Mouse (Mus musculus) ES-Bruce4 (cell line): Measurements from ENCODE around the gene Mturn. TPM values are rescaled to one million over a fixed set of nuclear protein-coding genes. Genes with fewer than 3 reads are reported as not detected.

ENCODE experiments used
- H3K27ac ChIP-seq: 2 replicates; pipeline ENCODE4 v1.5.1; 2012; ENCODE audit warnings: low read length, inconsistent platforms; ENCODE audit not compliant: insufficient read depth
- H3K27me3 ChIP-seq: 2 replicates; pipeline ENCODE4 v1.6.1; 2012; ENCODE audit warnings: mild to moderate bottlenecking, low read length, inconsistent platforms; ENCODE audit not compliant: control insufficient read depth, poor library complexity, insufficient read depth, severe bottlenecking
- H3K36me3 ChIP-seq: 2 replicates; pipeline ENCODE4 v1.6.1; 2012; ENCODE audit warnings: inconsistent platforms, mild to moderate bottlenecking, low read length, moderate library complexity; ENCODE audit not compliant: control insufficient read depth, poor library complexity, insufficient read depth, severe bottlenecking
- H3K4me1 ChIP-seq: one replicate; pipeline ENCODE4 v1.8.1; 2011; ENCODE audit warnings: low read length; ENCODE audit not compliant: control insufficient read depth, insufficient read depth
- H3K4me3 ChIP-seq: 2 replicates; pipeline ENCODE4 v1.5.1; 2011; ENCODE audit warnings: low read depth, mild to moderate bottlenecking, low read length
- H3K9ac ChIP-seq: 2 replicates; pipeline ENCODE4 v1.6.1; 2012; ENCODE audit warnings: low read depth, mild to moderate bottlenecking, inconsistent platforms; ENCODE audit not compliant: poor library complexity, severe bottlenecking
- H3K9me3 ChIP-seq: replicated peaks from 2 replicates; pipeline ENCODE4 v1.6.1; 2012; ENCODE audit warnings: mild to moderate bottlenecking, low read length, inconsistent platforms; ENCODE audit not compliant: control insufficient read depth, poor library complexity, insufficient read depth, severe bottlenecking
- CTCF ChIP-seq: IDR thresholded peaks from one replicate; pipeline ENCODE4 v1.8.1; 2011; ENCODE audit warnings: low read depth, low read length
- EP300 ChIP-seq: IDR thresholded peaks from 2 replicates; pipeline ENCODE4 v1.6.1; 2011; ENCODE audit warnings: low read depth, low read length; ENCODE audit not compliant: insufficient read depth
- POLR2A ChIP-seq: IDR thresholded peaks from one replicate; pipeline ENCODE4 v1.8.1; 2011; ENCODE audit warnings: low read length; ENCODE audit not compliant: insufficient read depth
- polyA plus RNA-seq: library from polyadenylated mRNA; stranded (reverse); fragments of >200 nt; gene quantifications from 2 replicates; pipeline ENCODE4 v1.2.4, GENCODE M21; 2011; ENCODE audit warnings: low read depth; ENCODE audit not compliant: missing spikeins, insufficient read depth, insufficient read length

The Mturn gene
- polyA plus RNA-seq, 1 experiment = 3.8 TPM

- Histone ChIP-seq H3K27ac (no peak overlapping the region), H3K4me3 (no peak overlapping the region), H3K36me3 (no peaks in the 10 kb centered on the region)
These were observed 50.3 kb downstream of the Mturn start for GRCm38 (mm10) chr6:54731726-54732125.

GRCm38 (mm10) chr6:54732721-54733120, 51.3 kb downstream of the Mturn start:
- TF ChIP-seq CTCF = no peak
- no peak for TF ChIP-seq POLR2A
- TF ChIP-seq EP300 = no peak
- H3K9me3 ChIP-seq = no peaks in the 10 kb centered on the region
- no peaks in the 10 kb centered on the region for H3K36me3 ChIP-seq
- no peak overlapping the region for H3K4me3 ChIP-seq
- no peak overlapping the region for H3K9ac ChIP-seq
- H3K27ac ChIP-seq = no peak overlapping the region
- no peaks in the 10 kb centered on the region for H3K4me1 ChIP-seq
- no peaks in the 10 kb centered on the region for H3K27me3 ChIP-seq

More at GRCm38 (mm10) chr6:54731726-54732125, 50.3 kb downstream of the Mturn start:
- no peaks in the 10 kb centered on the region for H3K4me1 ChIP-seq
- H3K27me3 ChIP-seq = no peaks in the 10 kb centered on the region
- H3K9ac ChIP-seq = no peak overlapping the region
- TF ChIP-seq EP300 (no peak), POLR2A (no peak), CTCF (no peak)
- H3K9me3 ChIP-seq = no peaks in the 10 kb centered on the region

- Histone ChIP-seq H3K4me3 (no peak overlapping the region), H3K36me3 (no peaks in the 10 kb centered on the region), H3K9me3 (no peaks in the 10 kb centered on the region), H3K27me3 (no peaks in the 10 kb centered on the region), H3K27ac (no peak overlapping the region), H3K9ac (no peak overlapping the region), H3K4me1 (no peaks in the 10 kb centered on the region)
- no peak for TF ChIP-seq EP300
- no peak for TF ChIP-seq CTCF
These were observed 54.7 kb downstream of the Mturn start for GRCm38 (mm10) chr6:54736126-54736525.

- Histone ChIP-seq H3K9ac (no peak overlapping the region), H3K9me3 (no peaks in the 10 kb centered on the region), H3K4me1 (no peaks in the 10 kb centered on the region), H3K4me3 (no peak overlapping the region), H3K36me3 (no peaks in the 10 kb centered on the region), H3K27me3 (no peaks in the 10 kb centered on the region), H3K27ac (no peak overlapping the region)
- TF ChIP-seq POLR2A (no peak), CTCF (no peak), EP300 (no peak)
These were observed 55.8 kb downstream of the Mturn start for GRCm38 (mm10) chr6:54737255-54737654.

GRCm38 (mm10) chr6:54737684-54738083, 56.3 kb downstream of the Mturn start:
- Histone ChIP-seq H3K4me3 (no peak overlapping the region), H3K9ac (no peak overlapping the region), H3K27me3 (no peaks in the 10 kb centered on the region), H3K27ac (no peak overlapping the region), H3K36me3 (no peaks in the 10 kb centered on the region), H3K4me1 (no peaks in the 10 kb centered on the region), H3K9me3 (no peaks in the 10 kb centered on the region)
- TF ChIP-seq CTCF (no peak), EP300 (no peak), POLR2A (no peak)

GRCm38 (mm10) chr6:54749056-54749455, 67.6 kb downstream of the Mturn start:
- TF ChIP-seq CTCF (no peak), POLR2A (no peak), EP300 (no peak)
- H3K27ac ChIP-seq = no peak overlapping the region
- H3K9ac ChIP-seq = no peak overlapping the region
- H3K27me3 ChIP-seq = no peaks in the 10 kb centered on the region
- H3K36me3 ChIP-seq = no peaks in the 10 kb centered on the region
- H3K4me3 ChIP-seq = no peak overlapping the region
- no peaks in the 10 kb centered on the region for H3K4me1 ChIP-seq
- H3K9me3 ChIP-seq = no peaks in the 10 kb centered on the region
